Mouse (Mus musculus) MEL (cell line): Measurements from ENCODE around the gene E330017A01Rik. TPM values are rescaled to one million over a fixed set of nuclear protein-coding genes. Genes with fewer than 3 reads are reported as not detected.

Experiments
- DNase-seq: peaks from one replicate; pipeline ENCODE4 v3.0.0; 2011; ENCODE audit warnings: low read depth, low spot score
- H3K27ac ChIP-seq: 2 replicates; pipeline ENCODE4 v1.5.1; 2012; ENCODE audit warnings: low read depth, mild to moderate bottlenecking, control low read depth, low read length, moderate library complexity; ENCODE audit not compliant: control insufficient read depth
- H3K27me3 ChIP-seq, 2 experiments: fragments of 150-350 bp in 1 of 2; sonication (generic) in 1 of 2; 2 replicates each; pipeline ENCODE4 v1.6.1; 2012; ENCODE audit warnings: low read length in 2 of 2, mild to moderate bottlenecking in 2 of 2, improper control_type of control experiment in 1 of 2, moderate library complexity in 1 of 2; ENCODE audit not compliant: insufficient read depth in 2 of 2, control insufficient read depth in 1 of 2
- H3K36me3 ChIP-seq, 2 experiments: 2 replicates each; pipeline ENCODE4 v1.6.1; 2012 to 2014; ENCODE audit warnings: low read length in 2 of 2, improper control_type of control experiment in 1 of 2, inconsistent platforms in 1 of 2, mild to moderate bottlenecking in 1 of 2; ENCODE audit not compliant: insufficient read depth in 2 of 2, control insufficient read depth in 1 of 2
- H3K4me1 ChIP-seq, 2 experiments: fragments of 150-350 bp in 1 of 2; sonication (generic) in 1 of 2; 2 replicates each; pipeline ENCODE4 v1.6.1; 2012; ENCODE audit warnings: low read length in 2 of 2, improper control_type of control experiment in 1 of 2, mild to moderate bottlenecking in 1 of 2; ENCODE audit not compliant: insufficient read depth in 2 of 2, control insufficient read depth in 1 of 2
- H3K4me3 ChIP-seq, 2 experiments: fragments of 150-350 bp in 1 of 2; sonication (generic) in 1 of 2; 2 replicates each; pipeline ENCODE4 v1.5.1; 2012; ENCODE audit warnings: low read depth in 2 of 2, low read length in 2 of 2, mild to moderate bottlenecking in 2 of 2, moderate library complexity in 2 of 2, control low read depth in 1 of 2, improper control_type of control experiment in 1 of 2; ENCODE audit not compliant: control insufficient read depth in 1 of 2, insufficient read depth in 1 of 2
- H3K79me2 ChIP-seq: 2 replicates; pipeline ENCODE4 v1.6.1; 2012; ENCODE audit warnings: mild to moderate bottlenecking, low read length, moderate library complexity; ENCODE audit not compliant: control insufficient read depth, poor library complexity, insufficient read depth
- H3K9ac ChIP-seq: 2 replicates; pipeline ENCODE4 v1.6.1; 2012; ENCODE audit warnings: low read depth, mild to moderate bottlenecking, control low read depth, low read length, moderate library complexity; ENCODE audit not compliant: control insufficient read depth, poor library complexity, severe bottlenecking
- H3K9me3 ChIP-seq: fragments of 150-350 bp; sonication (generic); replicated peaks from 2 replicates; pipeline ENCODE4 v1.6.1; 2012; ENCODE audit warnings: mild to moderate bottlenecking, low read length, improper control_type of control experiment, moderate library complexity; ENCODE audit not compliant: insufficient read depth
- BHLHE40 ChIP-seq: IDR thresholded peaks from 2 replicates; pipeline ENCODE4 v1.6.1; 2012; ENCODE audit warnings: low read depth, mild to moderate bottlenecking, inconsistent platforms, low read length, improper control_type of control experiment, borderline replicate concordance
- CTCF ChIP-seq, 3 experiments: IDR thresholded peaks in 2 of 3; conservative IDR thresholded peaks in 1 of 3; 2 replicates each; pipeline ENCODE4 v1.5.1; 2011 to 2012; ENCODE audit warnings: low read length in 3 of 3, low read depth in 2 of 3, mild to moderate bottlenecking in 2 of 3, improper control_type of control experiment in 1 of 3, inconsistent platforms in 1 of 3, mixed read lengths in 1 of 3, moderate library complexity in 1 of 3; ENCODE audit not compliant: control insufficient read depth in 1 of 3, insufficient read depth in 1 of 3, poor library complexity in 1 of 3, severe bottlenecking in 1 of 3
- ELF1 ChIP-seq: IDR thresholded peaks from 2 replicates; pipeline ENCODE4 v1.6.1; 2014; ENCODE audit warnings: low read depth, mild to moderate bottlenecking, inconsistent platforms, low read length, improper control_type of control experiment, moderate library complexity
- ETS1 ChIP-seq: IDR thresholded peaks from 2 replicates; pipeline ENCODE4 v1.6.1; 2012; ENCODE audit warnings: low read depth, mild to moderate bottlenecking, inconsistent platforms, low read length, improper control_type of control experiment, moderate library complexity
- HCFC1 ChIP-seq: IDR thresholded peaks from 2 replicates; pipeline ENCODE4 v1.6.1; 2012; ENCODE audit warnings: low read depth, mild to moderate bottlenecking, inconsistent platforms, low read length, improper control_type of control experiment, moderate library complexity
- KAT2A ChIP-seq: conservative IDR thresholded peaks from 2 replicates; pipeline ENCODE4 v1.6.1; 2012; ENCODE audit warnings: low read depth, low read length, improper control_type of control experiment, inconsistent platforms
- MAX ChIP-seq: IDR thresholded peaks from 2 replicates; pipeline ENCODE4 v1.6.1; 2011; ENCODE audit warnings: low read length, improper control_type of control experiment
- MAZ ChIP-seq: IDR thresholded peaks from 2 replicates; pipeline ENCODE4 v1.6.1; 2012; ENCODE audit warnings: low read depth, mild to moderate bottlenecking, inconsistent platforms, low read length, improper control_type of control experiment
- MYB ChIP-seq: IDR thresholded peaks from 2 replicates; pipeline ENCODE4 v1.6.1; 2011; ENCODE audit warnings: mild to moderate bottlenecking, low read depth, low read length, improper control_type of control experiment
- NRF1 ChIP-seq: IDR thresholded peaks from 2 replicates; pipeline ENCODE4 v1.6.1; 2014; ENCODE audit warnings: low read depth, mild to moderate bottlenecking, inconsistent platforms, low read length, improper control_type of control experiment, moderate library complexity; ENCODE audit not compliant: poor library complexity, insufficient read depth, severe bottlenecking
- POLR2AphosphoS2 ChIP-seq: IDR thresholded peaks from 2 replicates; pipeline ENCODE4 v1.6.1; 2011; ENCODE audit warnings: low read length, improper control_type of control experiment
- RCOR1 ChIP-seq: IDR thresholded peaks from 2 replicates; pipeline ENCODE4 v1.6.1; 2012; ENCODE audit warnings: low read depth, mild to moderate bottlenecking, inconsistent platforms, low read length, improper control_type of control experiment
- SIN3A ChIP-seq: IDR thresholded peaks from 2 replicates; pipeline ENCODE4 v1.6.1; 2012; ENCODE audit warnings: low read length, improper control_type of control experiment, inconsistent platforms
- SMC3 ChIP-seq: IDR thresholded peaks from 2 replicates; pipeline ENCODE4 v1.6.1; 2011; ENCODE audit warnings: low read depth, low read length, improper control_type of control experiment
- ZC3H11A ChIP-seq: IDR thresholded peaks from 2 replicates; pipeline ENCODE4 v1.6.1; 2012; ENCODE audit warnings: low read depth, mild to moderate bottlenecking, inconsistent platforms, low read length, improper control_type of control experiment
- ZKSCAN1 ChIP-seq: IDR thresholded peaks from 2 replicates; pipeline ENCODE4 v1.6.1; 2012; ENCODE audit warnings: low read depth, mild to moderate bottlenecking, inconsistent platforms, low read length, improper control_type of control experiment, moderate library complexity
- ZMIZ1 ChIP-seq: IDR thresholded peaks from 2 replicates; pipeline ENCODE4 v1.6.1; 2012; ENCODE audit warnings: low read depth, mild to moderate bottlenecking, inconsistent platforms, low read length, improper control_type of control experiment, moderate library complexity
- ZNF384 ChIP-seq: IDR thresholded peaks from 2 replicates; pipeline ENCODE4 v1.6.1; 2012; ENCODE audit warnings: low read depth, mild to moderate bottlenecking, inconsistent platforms, low read length, improper control_type of control experiment
- polyA plus RNA-seq, 2 experiments: library from polyadenylated mRNA; stranded (reverse) in 1 of 2; unstranded in 1 of 2; fragments of >175 nt in 1 of 2; fragments of >200 nt in 1 of 2; gene quantifications; 2 replicates each; pipeline versions ENCODE4 v1.2.1 to v1.2.4; 2012; ENCODE audit warnings: low replicate concordance in 2 of 2, low read depth in 1 of 2; ENCODE audit not compliant: insufficient read length in 2 of 2, insufficient read depth in 1 of 2, missing spikeins in 1 of 2
- total RNA-seq: library from RNA; depleted of rRNA; stranded (reverse); fragments of 300-350 nt; gene quantifications from 2 replicates; pipeline ENCODE4 v1.2.3, GENCODE M21; 2012

Gene E330017A01Rik
- total and polyA plus RNA-seq, 3 experiments = 4.3 to 8.2 TPM; not detected in 1

DNA sequence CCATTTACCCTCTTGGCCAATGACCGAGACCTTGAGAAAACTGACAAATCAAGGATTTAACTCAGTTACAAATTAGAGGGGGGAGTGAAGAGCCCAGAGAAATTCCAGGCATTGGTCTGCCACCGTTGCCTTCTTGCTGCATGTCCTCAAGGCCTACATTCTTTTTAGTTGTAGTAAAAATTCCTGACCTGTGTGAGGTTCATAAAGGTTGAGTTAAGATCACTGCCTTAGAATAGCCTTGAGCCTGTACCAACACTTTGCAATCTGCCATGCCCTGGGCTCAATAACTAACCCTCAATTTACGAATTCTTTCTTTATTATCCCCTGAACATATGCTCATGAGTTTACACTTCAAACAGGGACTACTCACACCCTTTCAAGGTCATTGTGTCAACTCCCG lies 15.4 kb downstream of the E330017A01Rik start:
- Histone ChIP-seq H3K4me3 (no peak overlapping the region), H3K27me3 (no peaks in the 10 kb centered on the region), H3K36me3 (peaks cover 0 to 13% of the 10 kb centered on the region in 2 experiments; a peak in 2 of 4 replicates), H3K9ac (no peak overlapping the region), H3K9me3 (no peaks in the 10 kb centered on the region), H3K79me2 (no peaks in the 10 kb centered on the region), H3K4me1 (peaks cover 7 to 15% of the 10 kb centered on the region in 2 experiments), H3K27ac (no peak overlapping the region)
- DNase-seq = no peak
- TF ChIP-seq MYB = no peak
- TF ChIP-seq ZNF384 = no peak

DNA sequence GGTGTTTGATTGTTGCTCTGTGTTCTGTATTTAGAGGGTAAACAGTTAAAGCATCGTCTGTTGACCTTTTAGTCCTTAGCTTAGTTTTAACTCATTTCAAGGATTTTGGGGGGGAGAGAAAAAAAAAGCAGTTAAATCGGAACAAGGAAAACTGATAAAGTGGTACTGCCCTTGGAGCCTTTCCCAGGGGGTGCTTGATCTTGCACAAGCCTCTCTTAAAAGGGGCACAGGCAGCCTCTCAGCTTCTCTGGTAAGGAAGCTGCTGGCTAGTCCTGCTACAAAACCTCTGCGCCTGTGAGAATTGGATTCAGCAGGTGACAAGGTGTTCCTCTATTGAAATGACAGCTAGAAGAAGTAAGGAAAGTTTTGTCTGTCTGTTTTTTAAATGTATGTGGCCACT lies 16.2 kb downstream of the E330017A01Rik start:
- no peaks in the 10 kb centered on the region for H3K79me2 ChIP-seq
- TF ChIP-seq SMC3 (no peak), RCOR1 (no peak), ZC3H11A (no peak)
- TF ChIP-seq, all 39 proteins: peak for 0
- DNase-seq = no peak

DNA sequence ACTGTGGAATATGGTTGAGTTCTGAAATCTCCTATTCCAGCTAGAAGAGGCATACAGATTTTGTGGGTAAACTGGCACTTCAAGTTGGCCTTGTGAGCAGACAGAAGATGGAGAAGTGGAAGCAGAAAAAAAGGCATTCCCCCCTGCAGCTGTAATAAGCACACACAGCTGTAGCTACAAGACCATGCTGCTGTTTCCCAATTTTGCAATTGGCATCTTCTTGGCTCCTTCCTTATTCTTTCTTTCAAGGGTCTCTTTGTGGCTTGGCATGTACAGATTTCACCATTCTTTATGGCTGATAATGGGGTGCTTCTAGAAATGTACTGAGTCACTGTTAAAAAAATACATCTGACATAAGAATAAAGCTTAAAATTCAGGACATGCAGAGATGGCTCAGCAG lies 21.2 kb downstream of the E330017A01Rik start:
- H3K9ac ChIP-seq = no peak overlapping the region
- no peaks in the 10 kb centered on the region for H3K9me3 ChIP-seq
- H3K4me3 ChIP-seq = no peak overlapping the region
- no peaks in the 10 kb centered on the region for H3K36me3 ChIP-seq
- H3K4me1 ChIP-seq = 0 out of 4 replicates have a peak, but pooled peaks cover 0 to 5% of the 10 kb centered on the region in 2 experiments
- no peak for DNase-seq
- no peaks in the 10 kb centered on the region for H3K79me2 ChIP-seq
- TF ChIP-seq MAZ (no peak), ZMIZ1 (no peak), NRF1 (no peak), MAX (no peak), CTCF (IDR thresholded peaks at IDR 0.05 in 2 of 3, conservative IDR thresholded peaks at IDR 0.05 in 1 of 3; ENCODE audit: control insufficient read depth in 1 of 3, insufficient read depth in 1 of 3, low read depth in 2 of 3, low read length in 3 of 3, poor library complexity in 1 of 3, severe bottlenecking in 1 of 3) (no peak), HCFC1 (no peak), ZKSCAN1 (no peak), RCOR1 (0 out of 2 replicates have a peak, but pooled peaks have one; percentile 6), POLR2AphosphoS2 (no peak), ETS1 (no peak), KAT2A (no peak), ELF1 (no peak), ZC3H11A (no peak), SIN3A (no peak), ZNF384 (0 out of 2 replicates have a peak, but pooled peaks have one; percentile 15), BHLHE40 (no peak)
- TF ChIP-seq, all 39 proteins: peak for 2
- Histone ChIP-seq H3K27me3 (no peaks in the 10 kb centered on the region), H3K27ac (no peak overlapping the region)

More for the DNA sequence above, 16.2 kb downstream of the E330017A01Rik start:
- Histone ChIP-seq H3K27me3 (no peaks in the 10 kb centered on the region), H3K27ac (no peak overlapping the region), H3K9me3 (no peaks in the 10 kb centered on the region), H3K4me1 (peaks cover 2 to 9% of the 10 kb centered on the region in 2 experiments; a peak in 3 of 4 replicates), H3K36me3 (peaks cover 0 to 8% of the 10 kb centered on the region in 2 experiments; a peak in 2 of 4 replicates), H3K4me3 (no peak overlapping the region), H3K9ac (no peak overlapping the region)
